Mouse (Mus musculus) CH12.LX (cell line): Measurements from ENCODE around the gene Figla. TPM values are rescaled to one million over a fixed set of nuclear protein-coding genes. Genes with fewer than 3 reads are reported as not detected.

Experiments used
- DNase-seq: peaks from one replicate; pipeline ENCODE4 v3.0.0-alpha.2; 2013; ENCODE audit errors: extremely low read depth
- H3K27ac ChIP-seq: 2 replicates; pipeline ENCODE4 v1.5.1; 2012; ENCODE audit warnings: low read depth, mild to moderate bottlenecking, control low read depth, moderate library complexity; ENCODE audit not compliant: insufficient read depth
- H3K27me3 ChIP-seq: replicated peaks from 2 replicates; pipeline ENCODE3; 2012; ENCODE audit warnings: inconsistent platforms
- H3K36me3 ChIP-seq, 2 experiments: replicated peaks in 1 of 2; 2 replicates each; pipeline versions ENCODE3 to v1.6.1; 2012; ENCODE audit warnings: inconsistent platforms in 1 of 2, low read length in 1 of 2, mild to moderate bottlenecking in 1 of 2, mixed read lengths in 1 of 2, moderate library complexity in 1 of 2; ENCODE audit not compliant: control insufficient read depth in 1 of 2, insufficient read depth in 1 of 2
- H3K4me1 ChIP-seq, 2 experiments: 2 replicates each; pipeline ENCODE4 v1.6.1; 2012; ENCODE audit warnings: inconsistent platforms in 1 of 2, moderate library complexity in 1 of 2; ENCODE audit not compliant: insufficient read depth in 2 of 2, control insufficient read depth in 1 of 2
- H3K4me2 ChIP-seq: 2 replicates; pipeline ENCODE4 v1.6.1; 2012; ENCODE audit warnings: low read depth, mild to moderate bottlenecking, control low read depth; ENCODE audit not compliant: poor library complexity, insufficient read depth, severe bottlenecking
- H3K4me3 ChIP-seq, 3 experiments: fragments of 150-350 bp in 1 of 3; sonication (generic) in 1 of 3; replicated peaks in 1 of 3; 2 replicates each; pipeline versions ENCODE3 to v1.5.1; 2011 to 2012; ENCODE audit warnings: low read depth in 2 of 3, low read length in 2 of 3, mild to moderate bottlenecking in 2 of 3, moderate library complexity in 2 of 3, control low read depth in 1 of 3, improper control_type of control experiment in 1 of 3, inconsistent platforms in 1 of 3, mixed read lengths in 1 of 3; ENCODE audit not compliant: poor library complexity in 1 of 3
- H3K79me2 ChIP-seq: replicated peaks from 2 replicates; pipeline ENCODE4 v1.6.1; 2012; ENCODE audit warnings: mild to moderate bottlenecking, moderate library complexity; ENCODE audit not compliant: control insufficient read depth, poor library complexity, insufficient read depth, severe bottlenecking; ENCODE audit errors: extremely low read depth
- H3K9ac ChIP-seq: 2 replicates; pipeline ENCODE4 v1.6.1; 2012; ENCODE audit warnings: low read depth, mild to moderate bottlenecking, control low read depth, moderate library complexity; ENCODE audit not compliant: insufficient read depth
- H3K9me3 ChIP-seq: replicated peaks from 2 replicates; pipeline ENCODE3; 2012; ENCODE audit warnings: low read length, inconsistent platforms, mixed read lengths
- CTCF ChIP-seq, 2 experiments: IDR thresholded peaks in 1 of 2; conservative IDR thresholded peaks in 1 of 2; 2 replicates each; pipeline ENCODE4 v1.5.1; 2011 to 2012; ENCODE audit warnings: low read depth in 2 of 2, low read length in 2 of 2, improper control_type of control experiment in 1 of 2, inconsistent platforms in 1 of 2, mild to moderate bottlenecking in 1 of 2, moderate library complexity in 1 of 2
- E2F4 ChIP-seq: IDR thresholded peaks from 2 replicates; pipeline ENCODE4 v1.6.1; 2011; ENCODE audit warnings: low read depth, low read length, improper control_type of control experiment; ENCODE audit not compliant: insufficient replicate concordance
- EP300 ChIP-seq: IDR thresholded peaks from 2 replicates; pipeline ENCODE4 v1.6.1; 2011; ENCODE audit warnings: low read length, improper control_type of control experiment
- ETS1 ChIP-seq: conservative IDR thresholded peaks from 2 replicates; pipeline ENCODE4 v1.6.1; 2012; ENCODE audit warnings: low read depth, mild to moderate bottlenecking, inconsistent platforms, low read length, improper control_type of control experiment, moderate library complexity
- GABPA ChIP-seq: IDR thresholded peaks from 2 replicates; pipeline ENCODE4 v1.6.1; 2012; ENCODE audit warnings: low read depth, low read length, improper control_type of control experiment, inconsistent platforms; ENCODE audit not compliant: insufficient replicate concordance
- JUN ChIP-seq: IDR thresholded peaks from 2 replicates; pipeline ENCODE4 v1.6.1; 2011; ENCODE audit warnings: low read depth, mild to moderate bottlenecking, low read length, improper control_type of control experiment, moderate library complexity; ENCODE audit not compliant: insufficient read depth
- KAT2A ChIP-seq: IDR thresholded peaks from 2 replicates; pipeline ENCODE4 v1.6.1; 2012; ENCODE audit warnings: low read length, improper control_type of control experiment, inconsistent platforms; ENCODE audit not compliant: insufficient replicate concordance
- MAFK ChIP-seq: IDR thresholded peaks from 2 replicates; pipeline ENCODE4 v1.6.1; 2011; ENCODE audit warnings: low read length, improper control_type of control experiment; ENCODE audit not compliant: insufficient replicate concordance
- MAX ChIP-seq: IDR thresholded peaks from 2 replicates; pipeline ENCODE4 v1.6.1; 2011; ENCODE audit warnings: low read length, improper control_type of control experiment
- MXI1 ChIP-seq: IDR thresholded peaks from 2 replicates; pipeline ENCODE4 v1.6.1; 2011; ENCODE audit warnings: mild to moderate bottlenecking, low read depth, low read length, improper control_type of control experiment
- MYC ChIP-seq: IDR thresholded peaks from 2 replicates; pipeline ENCODE4 v1.6.1; 2011; ENCODE audit warnings: low read depth, mild to moderate bottlenecking, improper control_type of control experiment, low read length
- PAX5 ChIP-seq: IDR thresholded peaks from 2 replicates; pipeline ENCODE4 v1.6.1; 2012; ENCODE audit warnings: low read length, inconsistent platforms, mixed read lengths
- RAD21 ChIP-seq: IDR thresholded peaks from 2 replicates; pipeline ENCODE4 v1.6.1; 2011; ENCODE audit warnings: low read depth, mild to moderate bottlenecking, low read length, improper control_type of control experiment, moderate library complexity
- RCOR1 ChIP-seq: conservative IDR thresholded peaks from 2 replicates; pipeline ENCODE4 v1.6.1; 2012; ENCODE audit warnings: low read depth, mild to moderate bottlenecking, inconsistent platforms, low read length, improper control_type of control experiment
- ZKSCAN1 ChIP-seq: IDR thresholded peaks from 2 replicates; pipeline ENCODE4 v1.6.1; 2012; ENCODE audit warnings: low read depth, inconsistent platforms, low read length, improper control_type of control experiment, borderline replicate concordance
- ZNF384 ChIP-seq: IDR thresholded peaks from 2 replicates; pipeline ENCODE4 v1.6.1; 2012; ENCODE audit warnings: low read depth, low read length, improper control_type of control experiment, inconsistent platforms
- dilution Hi-C: fragments of 300-500 bp; cut with MboI; formaldehyde crosslinking; loops from 2 replicates; pipeline ENCODE4 v1.14.3; 2020; ENCODE audit warnings: low sequenced_read_pairs; ENCODE audit not compliant: extremely low pct_unique_long_range_greater_than_20kb, extremely low pct_ligation_motif_present
- in situ Hi-C: fragments of 300-500 bp; cut with MboI; formaldehyde crosslinking; loops from 3 replicates; pipeline ENCODE4 v1.14.3; 2019; ENCODE audit warnings: low sequenced_read_pairs, low pct_ligation_motif_present, low pct_unique_long_range_greater_than_20kb, mixed read lengths
- polyA plus RNA-seq: library from polyadenylated mRNA; unstranded; fragments of >175 nt; gene quantifications from 2 replicates; pipeline ENCODE4 v1.2.1, GENCODE M21; 2012; ENCODE audit warnings: low read depth; ENCODE audit not compliant: insufficient read length
- total RNA-seq, 2 experiments: library from RNA; depleted of rRNA; stranded (reverse); fragments of 300-350 nt in 1 of 2; fragments of >200 nt in 1 of 2; gene quantifications; 2 replicates each; pipeline ENCODE4 v1.2.3; 2012 to 2014

Figla gene
- total and polyA plus RNA-seq, 3 experiments, result not detected

DNA sequence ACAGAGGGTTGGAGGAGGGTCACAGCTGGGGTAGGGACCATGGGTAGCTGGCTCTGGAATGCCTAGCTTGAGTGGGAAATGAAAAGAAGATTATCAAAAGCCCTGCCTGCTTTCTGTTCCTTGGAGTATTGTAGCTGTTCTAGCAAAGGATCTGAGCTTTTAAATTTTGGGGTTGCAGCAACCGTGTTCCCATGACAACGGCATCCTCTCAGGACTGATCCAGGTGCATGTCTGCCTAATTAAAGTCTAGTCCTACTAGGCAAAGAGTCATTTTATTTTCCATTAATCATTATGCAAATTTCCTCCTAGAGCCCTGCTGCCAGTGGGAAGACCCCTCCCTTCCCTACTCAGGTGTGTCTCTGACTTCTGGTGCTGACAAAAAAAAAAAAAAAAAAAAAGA is 46.7 kb downstream of the Figla start:
- TF ChIP-seq PAX5, result no peak
- TF ChIP-seq CTCF (conservative IDR thresholded peaks at IDR 0.05 in 1 of 2, IDR thresholded peaks at IDR 0.05 in 1 of 2; ENCODE audit: low read depth in 2 of 2, low read length in 2 of 2), result no peak
- TF ChIP-seq RAD21, result no peak
- TF ChIP-seq ZNF384, result no peak
- TF ChIP-seq EP300, result no peak
- no peak for TF ChIP-seq MYC
- TF ChIP-seq MXI1, result no peak
- TF ChIP-seq E2F4, result no peak
- TF ChIP-seq KAT2A, result no peak
- TF ChIP-seq ETS1, result no peak
- TF ChIP-seq GABPA, result no peak
- no peak for TF ChIP-seq MAFK
- dilution Hi-C loops (no loop called here), in situ Hi-C loops (no loop called here)
- no peaks in the 10 kb centered on the region for H3K9me3 ChIP-seq
- H3K79me2 ChIP-seq, result no peaks in the 10 kb centered on the region
- H3K36me3 ChIP-seq, result no peaks in the 10 kb centered on the region
- H3K4me3 ChIP-seq, result no peak overlapping the region
- H3K9ac ChIP-seq, result no peak overlapping the region
- no peak for DNase-seq
- H3K4me1 ChIP-seq, result peaks cover 0 to 2% of the 10 kb centered on the region in 2 experiments; a peak in 2 of 4 replicates
- no peak overlapping the region for H3K4me2 ChIP-seq
- H3K27ac ChIP-seq, result no peak overlapping the region
- H3K27me3 ChIP-seq, result peaks cover 24% of the 10 kb centered on the region

DNA sequence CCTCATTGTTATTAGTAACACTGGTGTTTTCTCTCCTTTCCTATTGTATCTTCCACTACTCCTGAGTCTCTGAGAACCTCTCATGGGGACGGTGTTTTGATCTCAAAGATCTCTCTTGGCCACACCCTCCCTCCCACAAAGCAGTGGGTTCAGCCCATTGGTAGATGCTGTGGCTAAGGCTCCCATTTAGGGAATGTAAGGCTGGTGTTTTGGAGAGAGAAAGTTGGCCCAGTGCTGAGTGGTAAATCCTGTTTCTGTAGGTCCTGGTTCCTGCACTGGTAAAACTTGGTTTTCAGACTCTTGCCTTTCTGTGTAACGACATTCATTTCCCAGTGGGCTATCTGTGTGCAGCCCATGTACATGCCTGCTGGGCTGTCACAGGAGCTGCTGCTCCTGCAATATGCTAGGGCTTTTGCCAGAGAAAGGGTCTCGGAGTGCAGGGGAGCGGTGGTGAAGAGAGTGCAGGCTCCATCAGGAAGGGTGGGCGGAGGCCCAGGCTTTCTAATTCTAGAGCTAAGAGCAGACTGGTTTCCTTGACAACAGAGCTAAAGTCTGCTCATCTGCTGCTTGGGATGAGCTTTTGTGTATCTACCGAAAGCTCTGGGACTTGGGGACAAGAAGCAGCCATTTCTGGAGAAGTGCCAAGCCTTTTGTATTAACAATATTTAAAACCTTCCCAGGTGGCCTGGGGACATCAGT is 48.5 kb downstream of the Figla start:
- Histone ChIP-seq H3K79me2 (no peaks in the 10 kb centered on the region), H3K4me3 (no peak overlapping the region), H3K4me1 (no peaks in the 10 kb centered on the region), H3K36me3 (no peaks in the 10 kb centered on the region), H3K9ac (no peak overlapping the region), H3K9me3 (no peaks in the 10 kb centered on the region), H3K4me2 (no peak overlapping the region), H3K27me3 (peaks cover 32% of the 10 kb centered on the region), H3K27ac (no peak overlapping the region)
- DNase-seq, result no peak
- dilution Hi-C loops, result no loop called here
- in situ Hi-C loops, result no loop called here
- TF ChIP-seq MAX (no peak), RCOR1 (no peak), JUN (no peak), ZKSCAN1 (no peak)
